Mouse (Mus musculus) ES-E14 (cell line): ENCODE measurements around the gene Entpd4b.
"Not testable (repeated sequence)": the region's sequence is repeated elsewhere in the genome, so short reads cannot be mapped to it uniquely, and the experiment has no call there.

Experiments used
- CHD2 ChIP-seq: IDR thresholded peaks from 2 replicates; pipeline ENCODE4 v1.6.1; 2014; ENCODE audit warnings: mild to moderate bottlenecking, low read depth, low read length, inconsistent platforms
- HCFC1 ChIP-seq: IDR thresholded peaks from 2 replicates; pipeline ENCODE4 v1.6.1; 2012; ENCODE audit warnings: low read length, inconsistent platforms, borderline replicate concordance; ENCODE audit not compliant: insufficient read depth
- MAFK ChIP-seq: IDR thresholded peaks from 2 replicates; pipeline ENCODE4 v1.6.1; 2014; ENCODE audit warnings: mild to moderate bottlenecking, low read depth, low read length, inconsistent platforms; ENCODE audit not compliant: insufficient read depth
- ZC3H11A ChIP-seq: IDR thresholded peaks from 2 replicates; pipeline ENCODE4 v1.6.1; 2012; ENCODE audit warnings: low read depth, mild to moderate bottlenecking, inconsistent platforms, low read length, borderline replicate concordance
- ZNF384 ChIP-seq: IDR thresholded peaks from 2 replicates; pipeline ENCODE4 v1.6.1; 2012; ENCODE audit warnings: low read depth, low read length, inconsistent platforms

- TF ChIP-seq CHD2, ZC3H11A, MAFK, HCFC1, ZNF384: not testable (repeated sequence)
These were observed at the start of gene Entpd4b for GRCm38 (mm10) chr14:69555110-69555831.
